Mouse (Mus musculus) bone marrow, adult 2 months (tissue): ENCODE measurements around the gene Ckmt1.
"Not testable (repeated sequence)": the region's sequence is repeated elsewhere in the genome, so short reads cannot be mapped to it uniquely, and the experiment has no call there.

Experiments
- CTCF ChIP-seq: fragments of 200-500 bp; IDR thresholded peaks from 2 replicates; pipeline ENCODE4 v1.5.1; 2011; ENCODE audit warnings: low read length, control low read depth; ENCODE audit not compliant: control insufficient read depth, insufficient read depth
- POLR2A ChIP-seq: fragments of 200-500 bp; IDR thresholded peaks from 2 replicates; pipeline ENCODE4 v1.6.1; 2011; ENCODE audit warnings: low read depth, mild to moderate bottlenecking, control low read depth, low read length, borderline replicate concordance; ENCODE audit not compliant: control insufficient read depth

GRCm38 (mm10) chr2:121386961-121387575 is 29.6 kb downstream of the Ckmt1 start, which contains the start of gene Strc:
- TF ChIP-seq POLR2A, CTCF: not testable (repeated sequence)
